Mouse (Mus musculus) bone marrow, adult 2 months (tissue): ENCODE results near the gene Zdhhc3.

Source experiments
- CTCF ChIP-seq: fragments of 200-500 bp; IDR thresholded peaks from 2 replicates; pipeline ENCODE4 v1.5.1; 2011; ENCODE audit warnings: low read length, control low read depth; ENCODE audit not compliant: control insufficient read depth, insufficient read depth
- POLR2A ChIP-seq: fragments of 200-500 bp; IDR thresholded peaks from 2 replicates; pipeline ENCODE4 v1.6.1; 2011; ENCODE audit warnings: low read depth, mild to moderate bottlenecking, control low read depth, low read length, borderline replicate concordance; ENCODE audit not compliant: control insufficient read depth

GRCm38 (mm10) chr9:123138891-123139474 lies 26.0 kb upstream of the Zdhhc3 start:
- TF ChIP-seq CTCF (no peak), POLR2A (no peak)
